Mouse (Mus musculus) central nervous system, embryonic 18 days (tissue): Measurements from ENCODE around the gene Cttn. TPM values are rescaled to one million over a fixed set of nuclear protein-coding genes. Genes with fewer than 3 reads are reported as not detected.

Experiments used
- polyA plus RNA-seq: library from polyadenylated mRNA; depleted of rRNA; stranded (reverse); fragments of >200 nt; gene quantifications from 2 replicates; pipeline ENCODE4 v1.2.3, GENCODE M21; 2012; rRNA removed

The Cttn gene
- polyA plus RNA-seq = 185 TPM in 2 replicates

DNA sequence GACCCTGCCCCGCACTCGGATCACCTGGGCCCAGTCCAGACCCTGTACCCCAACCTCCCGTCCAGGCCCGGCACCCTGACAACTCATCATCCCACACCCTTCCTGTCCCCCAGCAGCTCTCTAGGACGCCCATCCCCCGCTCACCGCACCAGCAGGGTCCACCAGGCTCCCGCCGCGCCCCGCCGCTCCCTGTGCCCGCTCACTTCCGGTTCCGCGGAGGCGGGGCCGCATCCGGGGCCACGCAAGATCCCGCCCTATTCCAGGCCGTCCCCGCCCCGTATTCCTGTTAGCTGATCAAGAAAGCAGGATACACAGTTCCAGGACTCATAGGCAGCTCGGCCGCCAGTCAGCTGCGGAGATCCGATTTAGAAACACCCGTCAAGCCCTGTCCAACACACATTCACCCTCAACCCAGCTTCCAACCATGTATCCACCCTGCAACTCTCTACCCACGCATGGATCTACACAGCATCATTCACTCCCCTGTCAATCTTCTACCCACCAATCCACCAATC lies at the start of gene Cttn:
Gene Cttn (minus strand): TSS at position 465 of the 515 bp plus-strand sequence.

Other genes with a start within 250 kb of the Cttn start
- 42.1 and 44.3 TPM in 2 replicates for gene Ppfia1, start 82.7 kb upstream of the Cttn start, polyA plus RNA-seq
- gene Fadd, start 111.5 kb upstream of the Cttn start, polyA plus RNA-seq = 4.7 and 4.8 TPM in 2 replicates